Mouse (Mus musculus) frontal cortex, adult (tissue): ENCODE measurements around the gene Als2cr12.
"Not testable (repeated sequence)": the region's sequence is repeated elsewhere in the genome, so short reads cannot be mapped to it uniquely, and the experiment has no call there.

Experiments used
- ATAC-seq: cut with Nextera tagmentation; 2 replicates; pipeline ENCODE4 v1.9.2; 2017; ENCODE audit warnings: mild to moderate bottlenecking, moderate library complexity, mixed read lengths; ENCODE audit not compliant: low TSS enrichment

Als2cr12 gene

GRCm38 (mm10) chr1:58690006-58690744 lies 5.6 kb downstream of the Als2cr12 start:
- ATAC-seq: no peak

DNA sequence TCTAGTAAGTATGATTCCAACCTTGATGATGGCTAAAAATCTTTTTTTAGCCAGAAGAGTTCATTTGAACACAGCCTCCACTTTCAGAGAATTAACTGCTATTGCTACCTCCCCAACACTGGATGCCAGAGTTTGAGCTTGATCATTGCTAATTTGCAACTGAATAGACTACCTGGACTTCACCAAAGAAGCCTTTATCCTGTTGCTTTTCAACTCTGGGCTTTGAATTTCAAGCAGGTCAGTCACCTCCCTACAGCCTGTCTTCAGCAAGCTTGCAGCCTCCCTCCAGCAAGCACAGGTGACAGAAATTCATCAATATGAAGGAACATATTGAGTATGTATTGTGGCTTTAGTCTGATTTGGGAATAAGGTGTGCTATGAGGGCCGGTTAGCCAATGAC lies 6.4 kb downstream of the Als2cr12 start:
- ATAC-seq: no peak

DNA sequence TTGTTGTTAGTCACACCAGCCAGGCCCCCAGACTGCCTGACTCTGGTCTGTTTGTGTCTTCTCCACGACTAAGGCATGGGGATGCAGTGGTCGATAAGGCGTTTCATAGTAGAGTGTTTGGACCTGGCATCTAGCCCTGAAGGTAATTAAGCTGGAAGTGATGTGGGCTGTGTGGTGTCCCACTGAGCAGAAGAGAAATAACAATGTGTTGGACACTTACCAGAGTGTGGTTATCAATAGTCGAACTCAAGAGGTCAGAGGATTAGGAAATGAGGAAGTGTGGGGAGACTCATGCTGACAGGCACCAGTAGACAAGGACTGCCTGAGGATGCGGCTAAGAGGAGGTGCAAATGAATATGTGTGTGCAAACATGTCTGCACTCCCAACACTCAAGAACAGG lies 17.4 kb downstream of the Als2cr12 start:
- not testable (repeated sequence) for ATAC-seq

DNA sequence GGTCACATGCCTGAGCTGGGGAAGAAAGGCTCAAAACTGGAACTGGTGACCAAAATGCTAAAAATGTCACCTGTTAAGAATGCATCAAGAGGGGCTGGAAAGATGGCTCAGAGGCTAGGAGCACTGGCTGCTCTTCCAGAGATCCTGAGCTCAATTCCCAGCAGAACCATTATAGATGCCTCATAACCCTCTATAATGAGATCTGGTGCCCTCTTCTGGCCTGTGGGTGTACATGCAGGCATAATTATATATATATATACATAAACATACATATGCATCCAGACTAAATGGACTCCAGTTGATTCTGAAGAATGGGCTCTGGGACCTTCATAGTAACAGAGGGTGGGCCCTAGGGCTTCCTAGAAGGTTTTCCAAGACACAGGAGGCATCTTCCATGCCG lies 18.2 kb downstream of the Als2cr12 start:
- ATAC-seq: no peak

GRCm38 (mm10) chr1:58675011-58675410 lies 20.8 kb downstream of the Als2cr12 start:
- ATAC-seq: no peak

DNA sequence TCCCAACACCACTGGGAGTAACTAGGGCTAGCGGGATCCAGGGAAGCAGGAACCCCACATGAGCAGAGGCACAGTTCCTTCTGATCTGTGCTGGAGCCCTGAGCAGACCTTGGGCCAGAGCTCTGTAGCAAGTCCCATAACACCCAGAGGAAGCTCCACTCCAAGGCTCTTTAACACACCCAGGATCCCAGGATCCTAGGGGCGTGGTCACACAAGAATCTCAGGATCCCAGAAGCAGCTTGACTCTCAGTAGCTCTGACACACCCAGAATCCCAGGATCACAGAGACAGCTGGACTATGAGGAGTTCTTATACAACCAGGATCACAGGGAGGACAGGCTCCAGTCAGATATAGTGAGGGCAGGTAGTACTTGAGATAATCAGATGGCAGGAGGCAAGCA lies 23.7 kb downstream of the Als2cr12 start:
- ATAC-seq: no peak

DNA sequence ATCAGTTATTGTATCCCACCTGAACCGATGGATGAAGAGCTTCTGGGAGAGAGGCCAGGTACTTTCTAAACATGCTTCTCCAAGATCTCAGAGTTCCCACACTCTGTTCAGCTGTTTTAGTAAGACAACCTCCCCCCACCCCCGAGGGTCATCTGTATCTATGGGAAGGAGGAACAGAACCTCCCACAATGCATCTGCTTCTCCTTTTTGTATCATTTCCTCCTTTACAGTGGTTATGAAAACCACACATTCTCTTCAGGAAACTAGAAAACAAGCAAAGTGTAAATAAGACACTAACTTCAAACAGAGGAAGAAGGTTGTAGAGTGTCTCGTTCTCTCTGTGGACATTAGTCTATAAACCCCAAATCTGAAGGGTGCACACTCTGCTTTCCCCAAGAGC lies 26.2 kb downstream of the Als2cr12 start:
- not testable (repeated sequence) for ATAC-seq

- ATAC-seq: no peak
These were observed 27.6 kb downstream of the Als2cr12 start for GRCm38 (mm10) chr1:58668191-58668590.

GRCm38 (mm10) chr1:58663365-58663764 lies 32.4 kb downstream of the Als2cr12 start:
- ATAC-seq: peak; percentile 73

DNA sequence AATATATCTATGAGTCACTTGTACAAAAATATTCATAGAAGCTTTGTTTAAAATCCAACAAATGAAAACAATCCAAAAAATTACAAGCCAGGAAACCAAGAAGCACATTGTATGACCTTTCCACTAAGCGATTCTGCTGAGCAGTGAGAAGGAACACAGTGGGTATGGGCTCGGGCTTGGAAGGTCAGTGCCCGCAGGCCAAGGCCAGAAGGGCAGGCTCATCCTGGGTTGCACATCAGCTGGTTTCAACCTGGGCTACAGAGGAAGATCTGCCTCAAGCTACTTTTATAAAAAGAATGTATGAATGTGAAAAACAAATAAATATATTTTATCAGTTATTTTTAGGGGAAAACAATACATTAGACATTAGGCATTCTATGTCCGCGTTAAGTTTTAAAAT lies 33.1 kb downstream of the Als2cr12 start:
- ATAC-seq: not testable (repeated sequence)

DNA sequence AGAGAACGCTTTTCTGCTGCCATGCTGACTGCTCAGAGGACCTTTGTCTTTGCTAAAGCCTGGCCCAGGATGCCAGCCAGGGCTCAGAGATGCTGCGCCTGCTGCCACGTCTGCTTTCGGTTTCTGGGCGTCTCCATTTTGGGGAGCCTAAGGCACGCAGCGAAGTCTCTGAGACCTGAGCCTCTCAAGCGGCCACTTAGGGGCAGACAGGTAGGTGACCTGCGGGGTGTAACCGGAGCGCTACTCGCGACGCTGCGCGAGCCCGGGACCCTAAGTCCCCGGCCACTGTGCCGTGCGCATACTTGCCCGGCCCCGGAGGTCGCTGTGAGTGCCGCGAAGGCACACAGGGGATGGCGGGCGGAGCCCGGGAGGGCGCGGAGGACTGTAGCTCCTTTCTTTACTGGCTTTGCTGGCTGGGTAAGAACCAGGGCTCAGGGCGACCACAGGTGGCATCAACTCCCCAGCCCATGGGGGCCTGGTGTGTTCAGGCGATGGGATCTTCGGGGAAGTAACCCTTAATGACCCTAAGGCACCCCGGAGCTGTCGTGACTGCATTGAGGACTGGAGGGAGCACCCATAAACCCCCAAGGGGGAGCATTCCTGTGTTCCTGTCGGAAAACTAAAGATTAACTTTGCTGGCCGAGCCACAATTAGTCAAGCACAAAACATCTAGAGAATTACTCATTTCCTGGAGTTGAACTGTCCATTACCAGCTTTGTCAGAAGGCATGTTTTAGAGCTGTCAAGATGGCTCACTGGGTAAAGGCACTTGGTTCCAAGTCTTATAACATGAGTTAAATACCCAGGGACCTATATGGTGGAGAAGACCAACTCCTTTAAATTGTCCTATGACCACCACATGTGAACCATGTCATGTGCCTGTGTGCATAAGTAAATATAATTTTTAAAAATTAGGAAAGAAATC lies 43.0 kb downstream of the Als2cr12 start:
- ATAC-seq: peak; percentile 95

DNA sequence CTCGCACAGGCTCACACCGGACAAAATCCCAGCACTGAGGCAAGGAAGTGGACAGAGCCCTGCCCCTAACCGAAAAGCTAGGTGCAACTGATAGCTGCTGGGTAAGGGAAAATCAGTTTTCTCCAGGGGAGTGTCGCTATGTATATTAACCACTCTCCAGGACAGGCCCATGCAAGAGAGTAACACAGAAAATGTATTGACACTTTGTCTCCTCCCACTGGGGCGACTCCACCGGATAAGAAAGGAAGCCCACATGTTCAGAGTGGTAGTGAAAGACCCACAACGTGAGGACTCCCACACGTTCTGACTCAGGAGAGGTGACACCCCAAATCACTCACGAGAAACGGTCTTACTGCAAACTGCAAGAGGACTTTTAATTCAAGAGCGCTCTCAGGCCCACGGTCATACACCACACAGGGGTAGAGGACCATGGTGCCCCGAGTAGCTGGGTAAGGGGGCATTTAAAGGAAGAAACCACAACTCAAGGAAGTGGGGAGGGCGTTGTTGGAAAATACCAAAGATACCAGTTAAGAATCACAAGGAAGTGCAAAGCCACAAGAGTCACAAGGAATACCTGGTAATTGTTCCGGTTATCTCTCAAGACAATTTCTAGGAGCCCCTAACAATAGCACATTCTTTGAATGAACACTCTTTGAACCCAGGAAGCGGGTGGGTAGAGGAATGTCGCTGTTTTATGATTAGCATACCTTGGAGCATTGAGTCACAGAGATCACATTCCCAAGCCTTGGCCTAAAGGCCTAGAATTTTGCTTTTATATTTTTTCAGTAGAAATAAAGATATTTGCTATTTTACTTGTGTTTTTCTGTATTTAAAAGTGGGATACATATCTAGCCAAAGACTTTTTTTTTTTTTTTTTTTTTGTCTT lies 44.0 kb downstream of the Als2cr12 start:
- not testable (repeated sequence) for ATAC-seq

GRCm38 (mm10) chr1:58628847-58629246 lies 66.9 kb downstream of the Als2cr12 start:
- ATAC-seq: not testable (repeated sequence)

DNA sequence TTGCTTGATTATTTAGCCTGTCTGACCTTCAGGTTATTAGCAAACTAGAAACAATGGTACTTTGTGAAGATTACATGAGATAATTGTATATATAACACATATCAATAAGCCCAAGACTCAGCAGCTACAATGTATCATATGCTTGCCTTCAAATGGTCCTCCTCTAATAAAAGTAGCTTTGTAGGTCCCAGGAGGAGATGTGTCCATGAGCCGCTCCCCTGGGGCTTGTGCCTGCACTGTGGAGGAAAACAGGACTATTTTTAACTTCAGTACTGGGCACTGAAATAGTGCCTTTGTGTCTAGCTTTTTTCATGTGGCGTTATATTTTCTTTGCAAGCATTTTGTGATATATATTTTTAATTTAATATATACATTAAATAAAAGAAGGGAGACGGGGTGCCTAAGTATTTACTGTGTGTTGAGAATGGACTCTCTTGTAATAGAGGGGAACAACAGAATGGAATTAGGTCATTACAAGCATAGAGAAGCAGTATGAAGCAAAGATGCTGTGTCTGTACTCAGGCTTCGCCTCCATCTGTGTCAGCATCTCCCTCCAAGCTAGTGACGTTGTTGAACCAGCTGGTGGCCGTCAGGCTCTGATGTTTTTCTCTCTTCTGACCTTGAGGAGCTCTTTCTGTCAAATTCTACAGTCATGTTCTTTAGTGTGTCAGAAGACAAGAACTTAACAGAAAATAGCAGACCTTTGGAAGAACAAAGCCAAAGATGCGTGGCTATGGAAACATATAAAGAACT lies 73.6 kb downstream of the Als2cr12 start:
- peak; percentile 90 for ATAC-seq

DNA sequence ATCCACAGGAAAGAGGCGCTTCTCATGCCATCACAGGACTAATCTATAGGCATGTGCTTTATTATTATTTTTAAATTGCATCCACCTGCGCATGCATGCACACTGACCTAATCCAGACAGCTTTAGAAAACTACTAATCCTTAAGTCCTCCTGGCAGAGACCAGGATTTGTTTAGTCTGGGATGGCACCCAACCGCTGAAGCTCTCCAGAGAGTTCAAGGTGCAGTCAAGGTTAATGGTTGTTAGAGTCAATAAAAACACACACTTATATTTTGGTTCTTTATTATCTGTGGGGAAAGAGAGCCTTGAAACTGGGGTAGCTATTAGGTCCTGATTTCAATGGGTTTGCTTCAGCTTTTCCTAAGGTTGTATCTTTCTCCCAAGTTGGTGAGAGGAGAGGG lies 74.5 kb downstream of the Als2cr12 start:
- no peak for ATAC-seq

- ATAC-seq: no peak
These were observed 77.0 kb downstream of the Als2cr12 start for GRCm38 (mm10) chr1:58618766-58619165.

DNA sequence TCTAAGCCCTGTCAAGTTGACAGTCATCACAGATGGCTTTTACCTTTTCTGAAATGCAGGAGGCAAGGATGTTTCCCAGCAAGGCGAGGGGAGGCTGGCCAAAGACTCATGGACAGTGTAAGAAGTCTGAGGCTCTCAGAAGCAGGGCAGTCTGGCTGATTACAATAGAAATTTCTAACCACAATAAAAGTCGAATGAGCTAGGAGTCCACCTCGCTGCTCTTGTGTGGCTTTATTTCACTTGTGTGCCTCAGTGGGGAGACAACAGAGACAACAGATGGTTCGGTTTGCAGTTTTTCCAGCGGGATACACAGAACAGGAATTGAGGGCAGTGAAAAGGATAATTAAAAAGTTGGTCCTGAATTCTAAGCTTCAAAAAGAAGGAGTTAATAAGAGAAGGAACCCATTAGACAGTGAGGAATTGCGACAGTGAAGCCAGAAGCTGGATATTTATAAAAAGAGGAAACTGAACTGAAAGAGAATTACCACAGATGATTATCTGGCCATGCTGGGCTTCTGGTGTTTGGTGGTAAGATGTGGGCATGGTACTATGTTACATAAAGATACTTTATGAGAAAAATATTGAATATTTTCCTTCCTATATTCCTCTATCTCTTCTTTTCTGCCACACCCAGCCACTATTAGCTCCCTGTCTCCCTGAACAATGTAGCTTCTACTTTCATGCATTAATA lies 77.7 kb downstream of the Als2cr12 start:
- no peak for ATAC-seq

- ATAC-seq: no peak
These were observed 78.7 kb downstream of the Als2cr12 start for GRCm38 (mm10) chr1:58617076-58617475.

- ATAC-seq: no peak
These were observed 79.6 kb downstream of the Als2cr12 start for GRCm38 (mm10) chr1:58616176-58616575.

DNA sequence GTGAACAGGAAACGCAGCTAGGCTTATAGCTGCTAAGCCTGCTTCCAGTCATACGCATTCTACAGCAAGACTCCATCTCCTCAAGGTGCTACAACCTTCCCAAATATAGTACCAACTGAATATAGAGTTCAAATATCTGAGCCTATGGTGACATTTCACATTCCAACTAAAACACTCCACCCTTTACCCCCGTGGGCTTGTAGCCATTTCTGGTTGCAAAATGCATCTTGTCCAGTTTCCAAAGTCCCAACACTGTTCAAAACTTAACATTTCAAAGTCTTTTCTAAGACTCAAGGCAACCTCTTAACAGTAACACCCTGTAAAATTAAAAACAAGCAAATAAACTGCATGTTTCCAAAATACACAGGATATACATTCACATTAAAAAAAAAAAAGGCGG lies 80.6 kb downstream of the Als2cr12 start:
- ATAC-seq: no peak

DNA sequence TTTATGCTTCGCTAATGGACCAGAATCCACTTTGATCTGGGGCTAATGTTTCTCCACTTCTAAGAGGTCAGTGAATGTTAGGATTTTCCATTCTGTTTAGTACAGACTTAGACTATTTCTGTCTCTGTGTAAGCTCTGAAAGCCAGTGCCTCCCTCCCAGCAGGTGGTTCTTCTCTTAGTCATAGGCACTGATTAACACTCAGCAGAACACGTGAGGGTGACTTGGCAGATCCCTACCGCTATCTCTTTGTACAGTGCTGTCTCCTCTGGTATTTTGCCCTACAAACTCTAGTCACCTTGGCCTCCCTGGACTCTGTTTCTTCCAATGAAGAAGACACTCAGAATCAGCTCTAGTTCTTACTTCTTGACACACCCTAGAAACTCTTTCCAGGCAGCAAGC lies 81.4 kb downstream of the Als2cr12 start:
- peak; percentile 94 for ATAC-seq
